Mouse (Mus musculus): ENCODE data around the gene Erbb3. TPM values are rescaled to one million over a fixed set of nuclear protein-coding genes. Genes with fewer than 3 reads are reported as not detected.
"Not testable (repeated sequence)": the region's sequence is repeated elsewhere in the genome, so short reads cannot be mapped to it uniquely, and the experiment has no call there.

Erbb3 gene
- polyA plus RNA-seq, 1 experiment from 2014 or later, result 18.6 TPM

DNA sequence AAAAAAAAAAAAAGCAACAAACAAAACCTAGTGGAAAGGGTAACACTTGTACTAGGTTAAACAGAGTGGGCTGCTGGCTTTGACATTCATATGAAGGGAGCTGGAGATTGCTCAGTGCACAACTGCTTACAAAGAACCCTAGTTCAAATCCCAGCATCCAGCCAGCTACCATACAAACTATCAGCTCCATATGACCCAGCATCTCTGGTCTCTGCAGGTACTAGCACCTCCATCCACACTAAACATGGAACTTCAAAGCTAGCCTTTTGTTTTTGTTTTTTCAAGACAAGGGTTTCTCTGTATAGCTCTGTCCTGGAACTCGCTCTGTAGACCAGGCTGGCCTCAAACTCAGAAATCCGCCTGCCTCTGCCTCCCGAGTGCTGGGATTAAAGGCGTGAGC lies 33.2 kb upstream of the Erbb3 start:
- H3K4me3 ChIP-seq (ENCODE audit: low read depth, low read length), result no peak overlapping the region
- DNase-seq (ENCODE audit: low spot score), result no peak
- peaks cover 4% of the 10 kb centered on the region; the same call in 1 of the 2 replicates for H3K4me1 ChIP-seq (replicated peaks; ENCODE audit: control insufficient read depth, insufficient read depth)
- peaks cover 6% of the 10 kb centered on the region for H3K36me3 ChIP-seq (ENCODE audit: control insufficient read depth, insufficient read depth, low read length)
- H3K4me2 ChIP-seq (replicated peaks; ENCODE audit: low read depth), result no peak overlapping the region
- no peak for ATAC-seq (ENCODE audit: low FRiP score, low TSS enrichment)
- H3K27me3 ChIP-seq (ENCODE audit: control insufficient read depth, insufficient read depth, low read length), result no peaks in the 10 kb centered on the region
- H3K27ac ChIP-seq (replicated peaks), result no peak overlapping the region
- TF ChIP-seq EP300 (optimal IDR thresholded peaks at IDR 0.05) (no peak), CTCF (IDR thresholded peaks at IDR 0.05; ENCODE audit: low read depth) (no peak)
- H3K9ac ChIP-seq (ENCODE audit: low read length), result no peak overlapping the region
- WGBS, result 75% methylated on average over 4 of the region's 4 CpGs
- H3K9me3 ChIP-seq (ENCODE audit: control insufficient read depth, low read length), result no peaks in the 10 kb centered on the region

DNA sequence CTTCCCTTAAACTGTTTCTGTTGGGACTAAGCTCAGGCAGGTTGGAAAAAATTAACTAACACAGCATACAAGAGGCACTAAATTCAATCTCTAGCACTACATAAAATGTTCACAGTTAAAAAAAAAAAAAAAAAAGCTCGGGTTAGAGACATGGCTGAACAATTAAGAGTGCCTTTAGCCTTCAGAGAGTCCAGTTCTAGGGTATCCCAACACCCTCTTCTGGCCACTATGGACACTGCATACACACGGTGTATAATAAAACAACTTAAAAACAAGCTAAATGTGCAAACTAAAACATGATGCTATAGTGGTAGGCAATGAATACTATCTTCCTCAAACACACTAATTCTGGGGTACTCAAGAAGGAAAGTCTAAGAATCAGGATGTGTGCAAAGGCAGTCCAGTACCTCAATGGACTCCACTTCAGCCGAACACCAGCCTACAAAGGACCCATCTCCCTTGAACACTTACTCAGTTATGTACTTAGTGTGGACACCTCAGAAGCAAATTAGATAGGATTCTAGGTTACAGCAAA lies 32.6 kb upstream of the Erbb3 start:
- no peaks in the 10 kb centered on the region for H3K9me3 ChIP-seq (ENCODE audit: control insufficient read depth, low read length)
- no peak overlapping the region for H3K9ac ChIP-seq (ENCODE audit: low read length)
- no peak overlapping the region for H3K4me2 ChIP-seq (replicated peaks; ENCODE audit: low read depth)
- H3K36me3 ChIP-seq (ENCODE audit: control insufficient read depth, insufficient read depth, low read length), result peaks cover 6% of the 10 kb centered on the region
- 72% methylated on average over 3 of the region's 3 CpGs for WGBS
- no peak for ATAC-seq (ENCODE audit: low FRiP score, low TSS enrichment)
- DNase-seq (ENCODE audit: low spot score), result no peak
- no peak overlapping the region for H3K4me3 ChIP-seq (ENCODE audit: low read depth, low read length)
- no peaks in the 10 kb centered on the region for H3K27me3 ChIP-seq (ENCODE audit: control insufficient read depth, insufficient read depth, low read length)
- no peak overlapping the region for H3K27ac ChIP-seq (replicated peaks)
- H3K4me1 ChIP-seq (replicated peaks; ENCODE audit: control insufficient read depth, insufficient read depth), result peaks cover 4% of the 10 kb centered on the region; the same call in 1 of the 2 replicates
- TF ChIP-seq EP300 (optimal IDR thresholded peaks at IDR 0.05), result no peak
- TF ChIP-seq CTCF (IDR thresholded peaks at IDR 0.05; ENCODE audit: low read depth), result peak; percentile 45

DNA sequence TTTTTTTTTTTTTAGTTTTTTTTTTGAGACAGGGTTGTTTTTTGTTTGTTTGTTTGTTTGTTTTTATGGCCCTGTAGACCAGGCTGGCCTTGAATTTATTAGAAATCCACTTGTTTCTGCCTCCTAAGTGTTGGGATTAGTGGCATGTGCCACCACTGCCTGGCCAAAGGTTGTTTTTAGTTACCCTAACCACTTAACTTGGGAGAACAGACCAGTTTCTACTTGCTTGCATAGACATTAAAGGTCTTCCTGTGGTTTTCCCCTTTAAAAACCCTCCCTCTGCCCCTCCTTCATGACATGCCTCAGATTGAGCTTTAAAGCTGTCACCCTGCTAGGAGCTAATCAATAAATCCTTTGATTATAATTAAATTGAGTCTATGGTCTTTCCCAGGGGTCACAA lies 30.8 kb upstream of the Erbb3 start:
- H3K4me1 ChIP-seq (replicated peaks; ENCODE audit: control insufficient read depth, insufficient read depth), result peaks cover 2% of the 10 kb centered on the region; the same call in 1 of the 2 replicates
- no peak for DNase-seq (ENCODE audit: low spot score)
- H3K27me3 ChIP-seq (ENCODE audit: control insufficient read depth, insufficient read depth, low read length), result no peaks in the 10 kb centered on the region
- no peak overlapping the region for H3K9ac ChIP-seq (ENCODE audit: low read length)
- no peak for TF ChIP-seq EP300 (optimal IDR thresholded peaks at IDR 0.05)
- no peak for TF ChIP-seq CTCF (IDR thresholded peaks at IDR 0.05; ENCODE audit: low read depth)
- no peak overlapping the region for H3K4me2 ChIP-seq (replicated peaks; ENCODE audit: low read depth)
- no peak overlapping the region for H3K27ac ChIP-seq (replicated peaks)
- peaks cover 6% of the 10 kb centered on the region for H3K36me3 ChIP-seq (ENCODE audit: control insufficient read depth, insufficient read depth, low read length)
- no peak overlapping the region for H3K4me3 ChIP-seq (ENCODE audit: low read depth, low read length)
- no peak for ATAC-seq (ENCODE audit: low FRiP score, low TSS enrichment)
- no peaks in the 10 kb centered on the region for H3K9me3 ChIP-seq (ENCODE audit: control insufficient read depth, low read length)

DNA sequence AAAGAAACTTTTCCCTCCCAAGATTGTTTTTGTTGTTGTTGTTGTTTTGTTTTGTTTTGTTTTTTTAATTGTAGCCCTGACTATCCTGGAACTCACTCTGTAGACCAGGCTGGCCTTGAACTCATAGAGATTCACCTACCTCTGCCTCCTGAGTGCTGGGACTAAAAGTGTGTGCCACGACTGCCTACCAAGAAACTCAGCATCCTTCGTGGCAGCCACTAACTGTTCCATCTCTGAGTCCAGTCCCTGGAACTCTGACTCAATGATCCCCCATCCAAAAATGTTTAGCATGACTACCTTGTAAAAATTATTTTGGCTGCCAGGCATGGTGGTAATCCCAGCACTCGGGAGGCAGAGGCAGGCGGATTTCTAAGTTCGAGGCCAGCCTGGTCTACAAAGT lies 29.7 kb upstream of the Erbb3 start:
- DNase-seq (ENCODE audit: low spot score); H3K27me3 ChIP-seq (ENCODE audit: control insufficient read depth, insufficient read depth, low read length); ATAC-seq (ENCODE audit: low FRiP score, low TSS enrichment); H3K36me3 ChIP-seq (ENCODE audit: control insufficient read depth, insufficient read depth, low read length); H3K9me3 ChIP-seq (ENCODE audit: control insufficient read depth, low read length); H3K27ac ChIP-seq (replicated peaks); H3K4me2 ChIP-seq (replicated peaks; ENCODE audit: low read depth); H3K9ac ChIP-seq (ENCODE audit: low read length); H3K4me3 ChIP-seq (ENCODE audit: low read depth, low read length); H3K4me1 ChIP-seq (replicated peaks; ENCODE audit: control insufficient read depth, insufficient read depth): not testable (repeated sequence)
- 81% methylated on average over 5 of the region's 5 CpGs for WGBS

DNA sequence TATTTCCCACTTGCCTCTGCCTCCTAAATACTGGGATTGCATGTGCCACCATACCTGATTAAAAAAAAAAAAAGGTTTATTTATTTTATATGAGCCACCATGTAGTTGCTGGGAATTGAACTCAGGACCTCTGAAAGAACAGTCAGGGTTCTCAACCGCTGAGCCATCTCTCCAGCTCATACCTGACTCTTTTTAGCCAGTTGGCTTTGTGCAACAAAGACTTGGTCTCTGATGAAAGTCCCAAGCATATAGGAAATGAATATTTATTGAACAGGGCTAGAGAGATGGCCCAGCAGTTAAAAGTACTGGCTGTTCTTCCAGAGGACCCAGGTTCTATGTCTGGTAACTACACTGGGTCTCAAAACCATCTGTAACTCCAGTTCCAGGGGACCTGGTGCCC lies 29.1 kb upstream of the Erbb3 start:
- TF ChIP-seq CTCF (IDR thresholded peaks at IDR 0.05; ENCODE audit: low read depth) (no peak), EP300 (optimal IDR thresholded peaks at IDR 0.05) (no peak)

DNA sequence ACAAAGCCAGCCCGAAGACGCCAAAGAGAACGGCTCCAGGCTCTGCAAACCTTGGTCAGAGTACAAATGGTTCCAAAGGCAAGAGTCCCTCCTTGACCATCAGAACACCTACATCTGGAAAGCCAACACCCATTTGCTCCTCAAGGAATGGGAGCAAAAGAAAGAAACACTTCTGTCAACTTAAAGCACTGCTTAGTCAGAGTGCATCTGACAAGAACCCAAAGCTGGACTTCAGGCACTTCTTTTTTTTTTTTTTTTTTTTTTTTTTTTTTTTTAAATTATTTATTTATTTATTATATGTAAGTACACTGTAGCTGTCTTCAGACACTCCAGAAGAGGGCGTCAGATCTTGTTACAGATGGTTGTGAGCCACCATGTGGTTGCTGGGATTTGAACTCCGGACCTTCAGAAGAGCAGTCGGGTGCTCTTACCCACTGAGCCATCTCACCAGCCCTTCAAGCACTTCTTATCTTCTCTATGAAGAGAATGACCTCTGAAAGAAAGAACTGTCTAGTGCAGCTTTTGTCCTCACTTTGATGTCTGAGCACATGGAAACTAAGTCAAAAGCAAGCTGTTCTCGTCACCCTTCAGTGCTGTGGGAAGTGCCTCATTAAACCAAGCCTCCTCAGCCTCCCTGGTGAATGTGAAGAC lies 26.5 kb upstream of the Erbb3 start:
- WGBS, result 82% methylated on average over 6 of the region's 7 CpGs
- H3K4me3 ChIP-seq (ENCODE audit: low read depth, low read length), result not testable (repeated sequence)

More for the DNA sequence above, 29.1 kb upstream of the Erbb3 start:
- no peaks in the 10 kb centered on the region for H3K9me3 ChIP-seq (ENCODE audit: control insufficient read depth, low read length)
- DNase-seq (ENCODE audit: low spot score) (no peak), ATAC-seq (ENCODE audit: low FRiP score, low TSS enrichment) (no peak)
- no peak overlapping the region for H3K4me3 ChIP-seq (ENCODE audit: low read depth, low read length)
- no peaks in the 10 kb centered on the region for H3K36me3 ChIP-seq (ENCODE audit: control insufficient read depth, insufficient read depth, low read length)
- WGBS, result 90% methylated on average over 1 of the region's 1 CpGs
- H3K4me2 ChIP-seq (replicated peaks; ENCODE audit: low read depth), result no peak overlapping the region
- H3K27ac ChIP-seq (replicated peaks), result no peak overlapping the region
- no peak overlapping the region for H3K9ac ChIP-seq (ENCODE audit: low read length)
- no peaks in the 10 kb centered on the region for H3K27me3 ChIP-seq (ENCODE audit: control insufficient read depth, insufficient read depth, low read length)
- H3K4me1 ChIP-seq (replicated peaks; ENCODE audit: control insufficient read depth, insufficient read depth), result no peaks in the 10 kb centered on the region

More for the DNA sequence above, 26.5 kb upstream of the Erbb3 start:
- H3K27ac ChIP-seq (replicated peaks); H3K4me1 ChIP-seq (replicated peaks; ENCODE audit: control insufficient read depth, insufficient read depth); H3K4me2 ChIP-seq (replicated peaks; ENCODE audit: low read depth); H3K9ac ChIP-seq (ENCODE audit: low read length); H3K27me3 ChIP-seq (ENCODE audit: control insufficient read depth, insufficient read depth, low read length); DNase-seq (ENCODE audit: low spot score); ATAC-seq (ENCODE audit: low FRiP score, low TSS enrichment); H3K9me3 ChIP-seq (ENCODE audit: control insufficient read depth, low read length); H3K36me3 ChIP-seq (ENCODE audit: control insufficient read depth, insufficient read depth, low read length): not testable (repeated sequence)

All from stomach, postnatal 0 days (tissue).